Comparison of ENCODE assay signal across 16 mouse cellular contexts in the genomic region with DNA sequence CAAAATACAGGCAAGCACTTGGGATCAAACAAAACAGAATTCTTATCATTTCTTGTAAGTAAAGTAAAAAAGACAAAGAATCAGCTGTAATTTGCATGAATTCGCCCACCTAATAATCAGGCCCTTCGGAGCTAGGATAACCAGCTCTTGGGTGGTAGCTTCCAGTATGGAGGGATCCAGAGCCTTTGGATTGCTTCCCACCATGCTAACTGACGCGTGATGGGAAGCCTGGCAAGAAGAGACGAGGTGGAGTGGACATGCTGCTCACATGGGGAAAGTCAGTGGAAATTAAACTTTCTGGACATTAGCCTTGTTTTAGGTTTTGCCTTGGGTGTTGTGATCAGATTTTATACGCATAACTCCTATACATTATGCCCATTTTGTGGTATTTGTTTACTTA.
DNase-seq lines count a peak whose midpoint lies in the region.
"Had no signal": no experiment of that assay in that cellular context is flagged by ENCODE, and none has a peak within 500 bp of the region (broad histone marks: within the 10 kb centered on the region; RNA-seq: fewer than 3 reads in every experiment).

No protein-coding gene starts in this region.

- peak; percentile 72 to 77 for DNase-seq in cerebellum, postnatal 10 days
- no peak for DNase-seq in cerebellum, adult 8-10 months
- DNase-seq in cerebellum, postnatal 14 days: peak; percentile 66 to 67
- DNase-seq in cerebellum, adult 9-10 months: no peak
- DNase-seq in left cerebral cortex, postnatal 4 days: peak; percentile 30
- no peak for DNase-seq in left cerebral cortex, adult 9 months (ENCODE audit: low spot score in 2 of 2)
- DNase-seq: adrenal gland, adult 2 months; adrenal gland, adult 8-10 months; adrenal gland, postnatal 10 days; adrenal gland, postnatal 14 days; adrenal gland, postnatal 25 days; adrenal gland, postnatal 36 days; B cell, adult 2 months; cerebellum, adult 11 months; cerebellum, adult 11-12 months; cerebellum, adult 18-20 months had no signal

- intact Hi-C loops in left cerebral cortex, postnatal 4 days (cut with DNase I): no loop called here

Comparison
In these comparisons a context has a peak if more than half of its experiments do, and no peak if none do; other contexts are left out.
1. DNase-seq: peak in cerebellum, postnatal 10 days (2 of 2), cerebellum, postnatal 14 days (2 of 2) and left cerebral cortex, postnatal 4 days (single experiment); none in cerebellum, adult 8-10 months (single experiment), cerebellum, adult 9-10 months (single experiment) and left cerebral cortex, adult 9 months (0 of 2).